Mouse (Mus musculus) embryonic stem cell, embryonic (primary cell): Measurements from ENCODE around the gene Cox4i1.

Experiments used
- CTCF ChIA-PET, 4 experiments: fragments of 300-600 bp in 2 of 4; fragments of 350-600 bp in 2 of 4; sonication (Branson Sonifier 250); formaldehyde crosslinking; loops; one replicate each; lab custom pipeline; 2022; ENCODE audit warnings: inconsistent platforms in 2 of 4; lab: Charles Lee
- POLR2A ChIA-PET, 4 experiments: fragments of 300-600 bp in 2 of 4; fragments of 350-600 bp in 2 of 4; sonication (Branson Sonifier 250); formaldehyde crosslinking; loops; one replicate each; lab custom pipeline; 2022; ENCODE audit warnings: antibody characterized with exemption in 4 of 4, inconsistent platforms in 1 of 4; lab: Charles Lee

Gene Cox4i1

GRCm38 (mm10) chr8:120667561-120668373 lies at the start of gene Cox4i1, which contains the start of gene Gm27021:
TSS of gene Cox4i1 (plus strand) at chr8:120668222.
TSS of gene Gm27021 (minus strand) at chr8:120668079.
- CTCF ChIA-PET = interaction anchor here in 3 of 4 experiments (0.5 to 3.0 kb wide), 23 partner anchors 9 to 1450 kb away, joined by 3 to 15 read pairs (median 4); no protein-coding TSS in a partner anchor
- POLR2A ChIA-PET = interaction anchor here (0.6 to 3.0 kb wide), 16 partner anchors 9 to 490 kb away, joined by 3 to 15 read pairs (median 4); partner anchors contain the start of gene Fam92b (in 1 of the 4)

DNA sequence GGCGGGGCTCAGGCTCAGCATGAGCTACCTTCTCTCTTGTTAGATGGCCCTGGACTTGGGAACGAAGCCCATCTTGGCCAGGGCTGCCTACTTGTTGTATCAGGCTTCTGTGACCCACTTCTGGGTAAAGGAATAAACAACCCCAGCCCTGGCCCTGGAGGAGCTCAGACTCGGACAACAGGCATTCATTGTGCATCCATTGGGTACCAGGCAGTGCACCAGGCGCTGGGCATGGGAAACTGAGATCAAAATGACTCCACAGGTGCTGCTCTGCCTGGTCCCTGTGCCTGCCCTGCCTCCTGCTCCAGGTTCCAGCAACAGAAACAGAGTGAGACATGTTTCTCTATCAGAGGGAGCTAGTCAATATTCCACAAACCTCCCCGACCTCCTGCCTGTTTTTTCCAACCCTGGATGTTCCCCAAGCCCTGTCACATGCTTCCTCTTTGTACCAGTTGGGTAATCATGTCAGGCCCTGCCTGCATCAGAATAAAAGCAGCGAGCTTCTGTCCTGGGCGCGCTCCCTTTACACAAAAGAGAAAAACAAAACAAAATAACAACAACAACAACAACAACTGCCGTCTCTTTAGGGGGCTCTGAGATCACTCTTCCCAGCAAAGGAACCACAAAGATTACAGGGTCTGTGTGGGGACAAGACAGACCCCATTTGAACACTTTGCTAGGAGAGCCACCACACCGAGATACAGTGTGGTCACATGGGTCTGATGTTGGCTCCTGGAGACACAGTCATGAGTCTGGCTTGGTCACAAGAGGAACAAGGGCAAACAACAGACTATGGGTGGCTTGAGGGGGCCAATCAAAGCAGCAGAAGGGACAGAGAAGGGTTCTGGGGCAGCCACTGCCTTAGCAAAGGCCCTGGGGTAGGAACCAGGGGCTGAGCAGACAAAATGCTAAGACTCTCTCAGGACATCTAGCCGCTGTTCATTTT lies 48.5 kb upstream of the Cox4i1 start:
- CTCF ChIA-PET = interaction anchor here (0.5 to 2.1 kb wide), 28 partner anchors 9 to 636 kb away, joined by 3 to 13 read pairs (median 4); no protein-coding TSS in a partner anchor
- POLR2A ChIA-PET = interaction anchor here (0.5 to 3.7 kb wide), 36 partner anchors 7 to 984 kb away, joined by 3 to 25 read pairs (median 4); partner anchors contain the start of genes Gins2 (in 1 of the 4) and Kcng4 (in 1 of the 4)

DNA sequence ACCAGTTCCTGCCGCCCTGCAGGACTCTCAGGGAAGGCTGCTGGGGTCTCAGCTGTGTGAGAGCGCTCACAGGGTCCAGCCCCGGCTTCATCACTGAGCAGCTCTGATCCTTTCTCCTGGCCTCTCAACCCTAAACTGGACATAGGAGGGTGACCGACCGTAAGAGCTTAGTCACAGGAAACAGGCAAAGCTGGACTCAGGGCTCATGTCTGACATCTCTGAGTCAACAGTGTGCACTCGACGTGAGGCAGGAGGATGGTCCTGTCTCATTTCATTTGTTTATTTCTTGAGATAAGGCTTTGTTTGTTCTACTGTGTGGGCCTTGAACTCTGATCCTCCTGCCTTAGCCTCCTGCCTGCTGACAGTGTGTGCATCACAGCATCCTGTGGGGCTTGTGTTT lies 47.6 kb upstream of the Cox4i1 start:
- ChIA-PET POLR2A (interaction anchor here (0.7 to 3.7 kb wide), 14 partner anchors 9 to 562 kb away, joined by 3 to 25 read pairs (median 4); no protein-coding TSS in a partner anchor), CTCF (interaction anchor here (0.6 to 2.1 kb wide), 10 partner anchors 51 to 442 kb away, joined by 3 to 10 read pairs (median 3); no protein-coding TSS in a partner anchor)

GRCm38 (mm10) chr8:120622161-120622560 lies 45.9 kb upstream of the Cox4i1 start:
- CTCF ChIA-PET = interaction anchor here in 2 of 4 experiments (0.6 to 1.4 kb wide), 11 partner anchors 10 to 601 kb away, joined by 3 to 8 read pairs (median 3); partner anchors contain the start of genes Cox4i1 (in 1 of the 2), Emc8 (in 1 of the 2) and Gm27021 (in 1 of the 2)
- POLR2A ChIA-PET = interaction anchor here (0.6 to 2.4 kb wide), 13 partner anchors 10 to 287 kb away, joined by 3 to 5 read pairs (median 4); partner anchors contain the start of gene Gins2 (in 1 of the 4)

GRCm38 (mm10) chr8:120623608-120624007 lies 44.4 kb upstream of the Cox4i1 start:
- ChIA-PET POLR2A (interaction anchor here in 3 of 4 experiments (0.6 to 2.4 kb wide), 11 partner anchors 8 to 420 kb away, joined by 3 to 7 read pairs (median 3); partner anchors contain the start of gene Gm27021 (in 1 of the 3)), CTCF (interaction anchor here (0.6 to 2.5 kb wide), 8 partner anchors 17 to 611 kb away, joined by 3 to 7 read pairs (median 3); no protein-coding TSS in a partner anchor)

DNA sequence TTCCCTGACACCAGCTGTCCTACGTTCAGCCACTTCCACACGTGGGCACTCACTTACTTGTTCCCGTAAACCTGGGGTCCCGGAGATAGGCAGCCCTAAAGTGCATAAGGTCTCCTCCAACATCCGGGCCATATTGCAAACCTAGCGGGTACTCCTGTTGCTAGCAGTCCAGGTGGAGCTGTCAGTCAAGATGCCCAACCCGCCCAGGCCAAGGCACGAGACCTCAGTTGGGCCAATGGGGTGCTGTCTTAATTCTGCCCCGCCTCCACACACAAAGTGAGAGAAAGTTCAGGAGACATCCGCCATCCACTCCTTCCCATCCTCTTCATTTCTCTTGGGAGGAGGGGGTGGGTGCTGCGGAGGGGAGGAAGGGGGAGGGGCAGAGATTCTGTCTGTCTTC lies 41.6 kb upstream of the Cox4i1 start:
- CTCF ChIA-PET = interaction anchor here in 2 of 4 experiments (0.5 to 1.2 kb wide), 13 partner anchors 9 to 953 kb away, joined by 3 to 5 read pairs (median 3); no protein-coding TSS in a partner anchor
- POLR2A ChIA-PET = interaction anchor here in 3 of 4 experiments (0.6 to 1.6 kb wide), 10 partner anchors 8 to 1156 kb away, joined by 3 to 5 read pairs (median 3); no protein-coding TSS in a partner anchor

DNA sequence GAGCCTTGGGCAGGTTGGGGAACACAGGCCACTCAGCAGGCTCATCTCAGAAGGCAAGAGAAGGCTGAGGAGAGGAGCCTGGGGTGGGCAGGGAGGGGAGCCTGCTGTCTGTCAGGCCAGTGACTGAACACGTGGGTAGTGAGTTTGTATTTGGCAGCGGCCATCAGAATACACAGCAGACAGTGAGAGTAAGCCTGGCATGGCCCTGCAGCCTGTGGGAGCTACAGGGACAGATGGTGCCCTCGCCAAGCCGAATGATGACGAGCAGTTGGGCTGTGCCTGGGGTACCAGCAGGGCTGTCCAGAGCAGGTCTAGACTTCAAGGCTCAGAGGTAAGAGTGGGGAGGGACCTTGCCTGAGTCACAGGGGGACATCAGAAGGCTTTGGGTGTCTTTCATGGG lies 40.7 kb upstream of the Cox4i1 start:
- CTCF ChIA-PET = no interaction called here
- POLR2A ChIA-PET = interaction anchor here in 2 of 4 experiments (1.0 to 1.6 kb wide), 3 partner anchors 9 to 14 kb away, joined by 4 to 5 read pairs (median 4); no protein-coding TSS in a partner anchor

- ChIA-PET CTCF (interaction anchor here in 2 of 4 experiments (0.9 to 1.0 kb wide), 2 partner anchors 12 to 310 kb away, joined by 3 read pairs; no protein-coding TSS in a partner anchor), POLR2A (interaction anchor here in 3 of 4 experiments (0.8 to 2.5 kb wide), 5 partner anchors 10 to 242 kb away, joined by 3 to 18 read pairs (median 4); no protein-coding TSS in a partner anchor)
Measured at GRCm38 (mm10) chr8:120630031-120630430, 38.0 kb upstream of the Cox4i1 start.

GRCm38 (mm10) chr8:120630848-120631247 lies 37.2 kb upstream of the Cox4i1 start:
- ChIA-PET POLR2A (interaction anchor here (0.9 to 3.6 kb wide), 10 partner anchors 9 to 298 kb away, joined by 3 to 25 read pairs (median 4); no protein-coding TSS in a partner anchor), CTCF (interaction anchor here in 3 of 4 experiments (0.5 to 1.8 kb wide), 5 partner anchors 81 to 592 kb away, joined by 3 to 4 read pairs (median 3); no protein-coding TSS in a partner anchor)

GRCm38 (mm10) chr8:120631441-120632375 lies 36.3 kb upstream of the Cox4i1 start:
- ChIA-PET CTCF (interaction anchor here in 3 of 4 experiments (0.5 to 2.9 kb wide), 11 partner anchors 9 to 593 kb away, joined by 3 to 12 read pairs (median 3); no protein-coding TSS in a partner anchor), POLR2A (interaction anchor here (0.6 to 3.6 kb wide), 15 partner anchors 8 to 298 kb away, joined by 3 to 25 read pairs (median 4); partner anchors contain the start of gene Gins2 (in 1 of the 4))

DNA sequence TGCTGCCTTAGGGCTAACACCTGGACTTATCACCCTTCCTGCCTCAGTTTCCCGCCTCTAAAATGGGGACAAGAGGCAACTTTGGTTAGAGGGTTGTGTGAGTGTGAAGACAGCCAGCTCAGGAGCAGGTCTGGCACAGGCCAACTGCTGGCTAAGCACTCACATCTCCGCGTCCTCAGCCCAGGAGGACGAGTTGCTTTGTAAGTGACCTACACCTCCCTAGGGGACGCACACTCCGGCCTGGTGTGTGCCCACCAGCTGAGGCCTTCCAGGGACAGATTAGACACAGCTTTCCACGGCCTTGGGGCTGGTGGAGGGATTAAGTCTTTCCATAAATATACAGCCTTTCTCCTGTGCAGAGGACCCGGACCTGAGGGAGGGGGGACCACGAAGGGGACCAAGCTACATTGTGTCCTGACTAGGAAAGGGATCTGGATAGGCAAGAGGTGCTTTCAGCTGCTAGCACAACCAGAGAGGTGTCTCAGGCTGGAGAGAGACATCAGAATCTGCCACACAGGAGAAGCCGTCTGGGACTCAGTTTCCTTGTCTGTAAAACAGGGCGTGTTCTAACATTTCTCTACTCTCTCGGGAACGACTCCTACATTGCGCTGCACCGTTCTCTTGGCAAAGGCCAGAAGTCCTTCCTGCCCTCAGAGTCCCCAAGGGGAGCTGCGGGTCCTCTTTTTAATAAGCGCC lies 34.9 kb upstream of the Cox4i1 start:
- CTCF ChIA-PET = interaction anchor here (0.6 to 2.9 kb wide), 16 partner anchors 8 to 454 kb away, joined by 3 to 15 read pairs (median 4); no protein-coding TSS in a partner anchor

GRCm38 (mm10) chr8:120633665-120634271 lies 34.3 kb upstream of the Cox4i1 start:
- POLR2A ChIA-PET = interaction anchor here in 2 of 4 experiments (0.9 to 3.6 kb wide), 9 partner anchors 9 to 32 kb away, joined by 3 to 25 read pairs (median 5); no protein-coding TSS in a partner anchor

More for the DNA sequence above, 34.9 kb upstream of the Cox4i1 start:
- POLR2A ChIA-PET = interaction anchor here in 3 of 4 experiments (0.5 to 3.6 kb wide), 12 partner anchors 9 to 1199 kb away, joined by 3 to 25 read pairs (median 4); no protein-coding TSS in a partner anchor

DNA sequence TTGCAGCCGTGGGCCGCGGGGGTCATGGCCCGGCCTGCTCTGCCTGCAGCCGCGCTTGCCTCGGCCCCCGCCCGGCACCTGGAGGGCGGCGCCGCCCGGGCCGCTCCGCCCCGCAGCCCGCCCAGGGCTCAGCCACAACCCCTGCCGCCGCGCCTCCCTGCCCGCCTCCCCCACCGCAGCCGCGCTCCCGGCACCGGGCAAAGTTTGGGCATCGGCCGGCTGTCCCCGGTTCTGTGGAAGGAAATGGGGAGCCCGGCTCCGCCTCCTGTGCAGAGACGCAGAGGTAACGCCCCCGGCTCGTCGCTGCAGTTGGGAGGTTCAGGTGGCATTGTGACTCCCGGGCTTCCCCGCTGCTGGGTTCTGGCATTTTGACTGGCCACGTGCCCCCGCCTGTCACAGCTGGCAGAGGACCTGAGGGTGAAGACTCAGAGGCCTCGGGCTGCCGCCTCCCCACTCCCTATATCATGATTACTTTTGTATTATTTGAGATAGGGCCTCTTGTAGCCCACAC lies 33.6 kb upstream of the Cox4i1 start:
- ChIA-PET CTCF (interaction anchor here in 2 of 4 experiments (0.8 to 2.9 kb wide), 2 partner anchors 8 kb away, joined by 4 to 12 read pairs; no protein-coding TSS in a partner anchor), POLR2A (interaction anchor here in 3 of 4 experiments (0.6 to 3.6 kb wide), 5 partner anchors 8 to 294 kb away, joined by 3 to 24 read pairs (median 4); no protein-coding TSS in a partner anchor)

More at GRCm38 (mm10) chr8:120633665-120634271, 34.3 kb upstream of the Cox4i1 start:
- CTCF ChIA-PET = interaction anchor here (0.6 to 2.9 kb wide), 16 partner anchors 9 to 455 kb away, joined by 3 to 15 read pairs (median 4); no protein-coding TSS in a partner anchor

DNA sequence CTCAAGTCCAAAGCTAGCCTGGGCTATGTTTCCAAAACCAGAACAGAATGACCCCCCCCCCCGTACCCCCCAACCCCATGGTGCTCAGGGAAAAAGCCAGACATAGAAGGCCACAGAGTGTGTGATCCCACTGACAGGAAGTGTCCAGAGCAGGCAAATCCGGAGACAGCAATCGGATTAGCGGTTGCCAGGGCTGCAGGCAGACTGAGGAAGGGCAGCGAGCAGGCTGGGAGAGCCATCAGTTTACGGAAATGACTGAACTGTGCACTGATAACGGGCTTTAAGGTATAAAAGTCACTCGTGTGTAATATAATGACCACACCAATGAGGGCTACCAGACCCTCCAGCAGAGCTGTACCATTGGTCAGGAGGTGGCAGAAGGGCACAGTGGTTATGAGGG lies 26.8 kb upstream of the Cox4i1 start:
- ChIA-PET POLR2A (interaction anchor here in 2 of 4 experiments (0.6 to 3.6 kb wide), 5 partner anchors 9 to 306 kb away, joined by 3 to 24 read pairs (median 3); no protein-coding TSS in a partner anchor), CTCF (interaction anchor here in 2 of 4 experiments (0.7 to 2.4 kb wide), 8 partner anchors 8 to 353 kb away, joined by 3 to 12 read pairs (median 5); partner anchors contain the start of gene Gm27021 (in 1 of the 2))
